Mouse (Mus musculus) cortical plate, adult 2 months (tissue): ENCODE data around the gene 1700001P01Rik.

ENCODE experiments used
- CTCF ChIP-seq: fragments of 200-500 bp; IDR thresholded peaks from 2 replicates; pipeline ENCODE4 v1.5.1; 2011; ENCODE audit warnings: mild to moderate bottlenecking, control low read depth, low read length; ENCODE audit not compliant: insufficient read depth; ENCODE audit errors: extremely low read depth
- POLR2A ChIP-seq: fragments of 200-500 bp; IDR thresholded peaks from 2 replicates; pipeline ENCODE4 v1.6.1; 2011; ENCODE audit warnings: mild to moderate bottlenecking, low read length, control low read depth; ENCODE audit not compliant: insufficient read depth; ENCODE audit errors: extremely low read depth

DNA sequence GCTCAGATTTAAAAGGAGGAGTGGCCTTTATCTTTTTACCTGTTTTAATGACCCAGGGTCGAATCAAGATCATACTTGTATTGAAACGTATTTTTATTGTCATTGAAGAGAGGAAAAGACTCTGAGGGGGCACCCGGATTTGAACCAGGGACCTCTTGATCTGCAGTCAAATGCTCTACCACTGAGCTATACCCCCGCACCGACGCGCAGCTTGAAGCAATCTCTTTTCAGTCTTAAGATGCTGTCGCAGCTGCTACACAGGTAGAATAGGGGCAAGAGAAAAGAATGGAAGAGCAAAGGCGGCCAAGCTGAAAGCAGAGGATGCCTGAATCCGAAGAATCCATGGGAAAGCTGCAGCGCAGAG, 23.0 kb upstream of the 1700001P01Rik start, which contains the start of gene Lasp1:
- TF ChIP-seq CTCF, result no peak
- no peak for TF ChIP-seq POLR2A
